Mouse (Mus musculus): ENCODE measurements around the gene Olfr433. TPM values are rescaled to one million over a fixed set of nuclear protein-coding genes. Genes with fewer than 3 reads are reported as not detected.
"Not testable (repeated sequence)": the region's sequence is repeated elsewhere in the genome, so short reads cannot be mapped to it uniquely, and the experiment has no call there.

The Olfr433 gene
- not detected in 2 replicates for polyA plus RNA-seq (2011; ENCODE audit: insufficient read depth, insufficient read length, low read depth, missing spikeins)

DNA sequence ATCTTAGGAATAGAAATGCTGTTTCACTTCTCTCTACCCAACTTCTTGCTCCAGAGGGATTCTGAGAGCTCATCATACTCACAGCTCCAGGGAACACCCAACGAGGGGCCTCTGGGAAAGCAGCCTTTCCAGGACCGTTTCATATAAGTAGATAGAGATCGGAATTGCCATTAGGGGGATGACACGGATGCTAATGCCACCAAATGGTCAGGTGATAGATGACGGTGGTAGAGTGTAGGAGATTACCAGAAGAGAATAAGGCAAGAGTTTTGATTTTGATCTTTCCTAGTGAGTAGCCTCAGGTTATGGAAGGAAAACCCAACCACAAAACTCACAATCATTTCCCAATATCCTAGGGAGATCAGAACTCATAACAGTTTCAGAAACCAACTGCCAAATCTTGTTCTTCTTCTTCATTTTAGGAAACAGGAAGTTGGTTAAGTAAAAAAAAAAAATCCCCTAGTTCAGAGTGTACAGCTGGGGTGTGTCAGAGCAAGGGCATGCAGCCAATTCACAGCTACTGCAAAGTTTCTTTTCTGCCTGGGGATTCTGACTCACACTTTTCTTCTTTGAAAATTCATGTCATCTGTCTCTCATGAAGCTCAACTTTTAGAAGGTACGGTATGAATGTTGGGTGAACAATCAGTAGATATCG lies at the start of gene Olfr433:
Olfr433 (plus strand) TSS at position 183 of the 655 bp plus-strand sequence.
- Histone ChIP-seq H3K27me3 (ENCODE audit: control insufficient read depth, insufficient read depth, low read length, poor library complexity, severe bottlenecking) (no peaks in the 10 kb centered on the region), H3K9me3 (replicated peaks; ENCODE audit: control insufficient read depth, insufficient read depth, low read length, poor library complexity, severe bottlenecking) (no peaks in the 10 kb centered on the region), H3K27ac (ENCODE audit: insufficient read depth, low read length) (no peak within 1 kb of the TSS), H3K36me3 (ENCODE audit: control insufficient read depth, insufficient read depth, low read length, poor library complexity, severe bottlenecking) (no peaks in the 10 kb centered on the region), H3K4me3 (ENCODE audit: low read depth, low read length) (no peak within 1 kb of the TSS), H3K4me1 (ENCODE audit: control insufficient read depth, insufficient read depth, low read length) (no peaks in the 10 kb centered on the region), H3K9ac (ENCODE audit: low read depth, poor library complexity, severe bottlenecking) (no peak within 1 kb of the TSS)
- TF ChIP-seq EP300 (IDR thresholded peaks at IDR 0.05; ENCODE audit: insufficient read depth, low read depth, low read length) (no peak), CTCF (IDR thresholded peaks at IDR 0.05; ENCODE audit: low read depth, low read length) (no peak), POLR2A (IDR thresholded peaks at IDR 0.05; ENCODE audit: insufficient read depth, low read length) (no peak)

DNA sequence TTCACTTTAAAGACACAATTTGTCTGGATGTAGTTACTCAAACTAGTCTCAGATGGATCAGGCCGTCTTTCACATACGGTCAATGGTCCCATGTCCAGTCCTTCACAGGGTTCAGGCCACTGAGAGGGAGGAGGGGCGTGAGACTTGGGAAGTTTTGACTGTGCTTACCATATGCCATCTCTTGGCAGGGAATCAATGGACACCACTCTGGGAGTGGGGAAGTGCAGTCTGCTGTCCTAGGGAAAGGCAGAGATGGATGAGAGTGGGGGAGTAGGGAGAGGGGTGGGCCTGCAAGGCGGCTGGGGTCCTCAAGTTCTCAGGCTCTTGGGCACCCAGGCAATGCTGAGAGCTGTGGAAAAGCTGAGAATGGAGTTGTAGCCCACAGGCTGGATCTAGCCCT lies 45.5 kb upstream of the Olfr433 start:
- no peak overlapping the region for H3K27ac ChIP-seq (ENCODE audit: insufficient read depth, low read length)
- H3K27me3 ChIP-seq (ENCODE audit: control insufficient read depth, insufficient read depth, low read length, poor library complexity, severe bottlenecking): no peaks in the 10 kb centered on the region
- no peaks in the 10 kb centered on the region for H3K9me3 ChIP-seq (replicated peaks; ENCODE audit: control insufficient read depth, insufficient read depth, low read length, poor library complexity, severe bottlenecking)
- no peak overlapping the region for H3K4me3 ChIP-seq (ENCODE audit: low read depth, low read length)
- H3K36me3 ChIP-seq (ENCODE audit: control insufficient read depth, insufficient read depth, low read length, poor library complexity, severe bottlenecking): no peaks in the 10 kb centered on the region
- no peak for TF ChIP-seq CTCF (IDR thresholded peaks at IDR 0.05; ENCODE audit: low read depth, low read length)
- TF ChIP-seq EP300 (IDR thresholded peaks at IDR 0.05; ENCODE audit: insufficient read depth, low read depth, low read length): no peak
- TF ChIP-seq POLR2A (IDR thresholded peaks at IDR 0.05; ENCODE audit: insufficient read depth, low read length): no peak
- H3K4me1 ChIP-seq (ENCODE audit: control insufficient read depth, insufficient read depth, low read length): no peaks in the 10 kb centered on the region
- H3K9ac ChIP-seq (ENCODE audit: low read depth, poor library complexity, severe bottlenecking): no peak overlapping the region

DNA sequence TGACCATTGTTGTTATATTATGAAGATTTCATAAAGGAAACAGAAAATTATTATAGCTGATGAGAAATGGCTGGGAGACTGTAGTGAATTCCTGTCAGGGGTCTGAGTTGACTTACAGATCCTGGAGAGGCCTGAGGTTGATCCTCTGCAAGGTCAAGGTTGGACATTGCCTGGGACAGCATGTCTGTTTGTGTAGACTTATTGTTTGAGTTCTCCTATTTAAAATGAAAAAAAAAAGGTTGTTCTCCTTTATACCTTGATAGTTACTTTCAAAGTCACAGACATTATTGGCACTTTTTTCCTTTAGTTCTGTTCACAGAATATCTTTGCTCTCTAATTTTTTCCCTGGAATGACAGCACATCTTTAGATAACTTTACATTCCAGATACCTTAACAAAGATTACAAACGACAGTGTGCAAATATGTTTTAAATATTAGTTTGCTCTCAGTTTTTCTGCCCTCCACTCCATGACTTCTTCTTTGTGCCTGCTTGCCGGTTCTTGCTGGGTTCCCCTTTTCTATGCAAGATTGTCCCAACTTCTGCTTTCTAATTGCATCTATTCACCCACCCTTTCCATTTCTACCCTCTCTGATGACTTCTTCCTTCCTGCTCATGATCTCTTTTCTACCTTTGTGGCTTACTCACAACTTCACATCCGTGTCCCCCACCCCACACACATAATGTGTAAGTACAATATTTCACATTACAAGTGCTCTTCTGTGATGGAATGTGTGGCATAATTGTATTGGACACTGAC lies 36.0 kb upstream of the Olfr433 start:
- H3K9ac ChIP-seq (ENCODE audit: low read depth, poor library complexity, severe bottlenecking); H3K4me1 ChIP-seq (ENCODE audit: control insufficient read depth, insufficient read depth, low read length); H3K27me3 ChIP-seq (ENCODE audit: control insufficient read depth, insufficient read depth, low read length, poor library complexity, severe bottlenecking); H3K9me3 ChIP-seq (replicated peaks; ENCODE audit: control insufficient read depth, insufficient read depth, low read length, poor library complexity, severe bottlenecking); H3K36me3 ChIP-seq (ENCODE audit: control insufficient read depth, insufficient read depth, low read length, poor library complexity, severe bottlenecking); H3K27ac ChIP-seq (ENCODE audit: insufficient read depth, low read length); H3K4me3 ChIP-seq (ENCODE audit: low read depth, low read length): not testable (repeated sequence)

DNA sequence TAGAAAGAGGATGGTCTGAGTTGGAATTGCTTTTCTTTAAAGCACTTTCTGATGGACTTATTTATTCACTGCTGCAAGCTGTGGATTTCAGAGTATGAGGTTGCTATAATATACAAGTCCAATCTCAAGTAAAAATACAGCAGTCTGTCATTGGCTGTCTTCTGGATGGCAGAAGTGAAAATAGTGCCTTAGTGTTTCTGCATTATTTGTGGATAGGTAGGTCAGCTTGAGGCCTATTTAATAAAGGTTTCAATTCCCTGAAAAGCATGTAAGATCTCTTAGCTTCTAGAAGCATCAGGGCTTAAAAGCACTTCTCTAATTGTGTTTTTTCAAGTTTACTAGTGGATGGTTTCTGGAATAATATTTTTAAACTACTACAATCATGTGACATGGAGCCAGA lies 33.5 kb upstream of the Olfr433 start:
- not testable (repeated sequence) for H3K9ac ChIP-seq (ENCODE audit: low read depth, poor library complexity, severe bottlenecking); H3K27me3 ChIP-seq (ENCODE audit: control insufficient read depth, insufficient read depth, low read length, poor library complexity, severe bottlenecking); H3K36me3 ChIP-seq (ENCODE audit: control insufficient read depth, insufficient read depth, low read length, poor library complexity, severe bottlenecking); H3K27ac ChIP-seq (ENCODE audit: insufficient read depth, low read length); H3K9me3 ChIP-seq (replicated peaks; ENCODE audit: control insufficient read depth, insufficient read depth, low read length, poor library complexity, severe bottlenecking); H3K4me1 ChIP-seq (ENCODE audit: control insufficient read depth, insufficient read depth, low read length); H3K4me3 ChIP-seq (ENCODE audit: low read depth, low read length)

DNA sequence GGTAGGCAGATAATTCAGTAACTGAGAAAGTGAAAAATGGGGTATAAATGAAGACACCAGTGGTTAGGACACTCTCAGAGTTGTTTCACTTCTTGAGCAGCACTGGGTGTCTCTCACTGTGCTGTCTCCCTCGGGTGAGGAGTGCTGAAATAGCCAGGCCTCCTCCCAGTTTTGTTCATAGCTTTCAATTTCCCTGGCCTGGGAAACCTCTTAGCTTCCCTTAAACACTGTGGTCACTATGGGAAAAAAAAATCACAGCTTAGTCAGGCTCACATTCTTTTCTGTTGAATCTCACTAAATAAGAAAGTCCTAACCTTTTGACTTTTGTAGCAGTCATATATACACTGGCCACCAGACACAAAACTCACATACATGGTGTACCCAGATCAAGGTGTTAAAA lies 8.8 kb upstream of the Olfr433 start, which contains the start of gene Ifi205:
Ifi205 (minus strand) TSS at position 113 of the 400 bp plus-strand sequence.
- TF ChIP-seq POLR2A (IDR thresholded peaks at IDR 0.05; ENCODE audit: insufficient read depth, low read length): no peak
- TF ChIP-seq EP300 (IDR thresholded peaks at IDR 0.05; ENCODE audit: insufficient read depth, low read depth, low read length): no peak
- TF ChIP-seq CTCF (IDR thresholded peaks at IDR 0.05; ENCODE audit: low read depth, low read length): no peak
- Histone ChIP-seq H3K36me3 (ENCODE audit: control insufficient read depth, insufficient read depth, low read length, poor library complexity, severe bottlenecking) (no peaks in the 10 kb centered on the region), H3K27ac (ENCODE audit: insufficient read depth, low read length) (no peak within 1 kb of the TSS), H3K27me3 (ENCODE audit: control insufficient read depth, insufficient read depth, low read length, poor library complexity, severe bottlenecking) (no peaks in the 10 kb centered on the region), H3K9me3 (replicated peaks; ENCODE audit: control insufficient read depth, insufficient read depth, low read length, poor library complexity, severe bottlenecking) (no peaks in the 10 kb centered on the region), H3K4me3 (ENCODE audit: low read depth, low read length) (no peak within 1 kb of the TSS), H3K4me1 (ENCODE audit: control insufficient read depth, insufficient read depth, low read length) (no peaks in the 10 kb centered on the region), H3K9ac (ENCODE audit: low read depth, poor library complexity, severe bottlenecking) (no peak within 1 kb of the TSS)

DNA sequence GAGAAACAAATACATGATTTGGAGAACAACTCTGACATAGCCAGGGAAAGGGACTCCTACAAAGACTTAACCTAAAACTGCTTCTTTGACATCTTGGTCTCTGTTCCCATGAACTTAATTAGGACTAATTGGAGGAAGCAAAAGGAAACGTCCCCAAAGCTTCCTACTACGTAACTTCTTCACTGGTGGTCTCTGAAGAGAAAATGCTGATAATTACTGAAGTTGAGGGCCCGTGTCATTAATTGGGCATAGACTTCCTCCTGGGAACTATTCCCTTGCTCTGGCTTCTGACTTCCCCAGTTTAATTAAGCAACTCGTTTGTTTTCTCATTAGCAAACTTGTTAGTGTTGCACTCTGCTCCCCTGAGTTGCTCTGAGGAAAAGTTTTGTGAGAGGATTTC lies 4.7 kb upstream of the Olfr433 start:
- TF ChIP-seq EP300 (IDR thresholded peaks at IDR 0.05; ENCODE audit: insufficient read depth, low read depth, low read length): no peak
- TF ChIP-seq POLR2A (IDR thresholded peaks at IDR 0.05; ENCODE audit: insufficient read depth, low read length): no peak
- no peak for TF ChIP-seq CTCF (IDR thresholded peaks at IDR 0.05; ENCODE audit: low read depth, low read length)
- Histone ChIP-seq H3K4me3 (ENCODE audit: low read depth, low read length) (no peak overlapping the region), H3K9ac (ENCODE audit: low read depth, poor library complexity, severe bottlenecking) (no peak overlapping the region), H3K27me3 (ENCODE audit: control insufficient read depth, insufficient read depth, low read length, poor library complexity, severe bottlenecking) (no peaks in the 10 kb centered on the region), H3K36me3 (ENCODE audit: control insufficient read depth, insufficient read depth, low read length, poor library complexity, severe bottlenecking) (no peaks in the 10 kb centered on the region), H3K27ac (ENCODE audit: insufficient read depth, low read length) (no peak overlapping the region), H3K4me1 (ENCODE audit: control insufficient read depth, insufficient read depth, low read length) (no peaks in the 10 kb centered on the region), H3K9me3 (replicated peaks; ENCODE audit: control insufficient read depth, insufficient read depth, low read length, poor library complexity, severe bottlenecking) (no peaks in the 10 kb centered on the region)
